Mouse (Mus musculus) limb, embryonic 11.5 days (tissue): ENCODE measurements around the gene Fbxw19. TPM values are rescaled to one million over a fixed set of nuclear protein-coding genes. Genes with fewer than 3 reads are reported as not detected.
"Not testable (repeated sequence)": the region's sequence is repeated elsewhere in the genome, so short reads cannot be mapped to it uniquely, and the experiment has no call there.

Source experiments
- ATAC-seq: fragments of 200-750 bp; cut with Nextera tagmentation; 2 replicates; pipeline ENCODE4 v1.8.0; 2017; ENCODE audit warnings: low read depth; ENCODE audit not compliant: insufficient number of reproducible peaks, low FRiP score, low TSS enrichment
- DNase-seq: peaks from one replicate; pipeline ENCODE4 v3.0.0-alpha.2; 2015; ENCODE audit warnings: low spot score
- H3K27ac ChIP-seq: fragments of 300-500 bp; sonication (generic); replicated peaks from 2 replicates; pipeline ENCODE4 v1.5.1; 2014; ENCODE audit warnings: low read depth, mild to moderate bottlenecking, low read length
- H3K27me3 ChIP-seq: fragments of 300-500 bp; sonication (generic); 2 replicates; pipeline ENCODE4 v1.6.1; 2014; ENCODE audit warnings: mild to moderate bottlenecking, low read length, mixed read lengths; ENCODE audit not compliant: control insufficient read depth, insufficient read depth
- H3K36me3 ChIP-seq: fragments of 300-500 bp; sonication (generic); 2 replicates; pipeline ENCODE4 v1.6.1; 2014; ENCODE audit warnings: mild to moderate bottlenecking, low read length, moderate library complexity, mixed read lengths; ENCODE audit not compliant: control insufficient read depth, insufficient read depth
- H3K4me1 ChIP-seq: fragments of 300-500 bp; sonication (generic); 2 replicates; pipeline ENCODE4 v1.6.1; 2014; ENCODE audit warnings: low read length, mixed read lengths; ENCODE audit not compliant: control insufficient read depth, insufficient read depth
- H3K4me2 ChIP-seq: fragments of 300-500 bp; sonication (generic); 2 replicates; pipeline ENCODE4 v1.6.1; 2014; ENCODE audit warnings: low read depth, mild to moderate bottlenecking, moderate library complexity; ENCODE audit not compliant: severe bottlenecking
- H3K4me3 ChIP-seq: fragments of 300-500 bp; sonication (generic); 2 replicates; pipeline ENCODE4 v1.5.1; 2014; ENCODE audit warnings: low read depth, low read length
- H3K9ac ChIP-seq: fragments of 300-500 bp; sonication (generic); 2 replicates; pipeline ENCODE4 v1.6.1; 2014; ENCODE audit warnings: mild to moderate bottlenecking, low read length
- H3K9me3 ChIP-seq: fragments of 300-500 bp; sonication (generic); 2 replicates; pipeline ENCODE4 v1.6.1; 2016; ENCODE audit warnings: low read length; ENCODE audit not compliant: control insufficient read depth
- WGBS: fragments of 180-500 bp; shearing (Covaris S2); extraction: QIAGEN DNeasy Blood & Tissue Kit; methylation state at CpG from one replicate; pipeline ENCODE4 v1.1.7; 2014; 5-methylcytosine and 5-hydroxymethylcytosine counted together
- polyA plus RNA-seq: library from polyadenylated mRNA; unstranded; fragments of >200 nt; fragmentation: Nextera tagmentation; extraction: Ambion mirVana; gene quantifications from 2 replicates; pipeline ENCODE4 v1.2.1, GENCODE M21; 2014

The Fbxw19 gene
- not detected in 2 replicates for polyA plus RNA-seq

GRCm38 (mm10) chr9:109495775-109496174, at the start of gene Fbxw19:
Fbxw19 (minus strand) TSS chr9:109495875.
- H3K4me2 ChIP-seq, H3K27ac ChIP-seq, H3K27me3 ChIP-seq, H3K36me3 ChIP-seq, H3K9me3 ChIP-seq, H3K9ac ChIP-seq, H3K4me1 ChIP-seq, ATAC-seq, H3K4me3 ChIP-seq, DNase-seq: not testable (repeated sequence)
- WGBS = 85% methylated on average over 1 of the region's 1 CpGs

- H3K36me3 ChIP-seq = no peaks in the 10 kb centered on the region
- H3K4me2 ChIP-seq = no peak overlapping the region
- no peak overlapping the region for H3K9ac ChIP-seq
- H3K9me3 ChIP-seq = no peaks in the 10 kb centered on the region
- no peak overlapping the region for H3K4me3 ChIP-seq
- ATAC-seq (no peak), DNase-seq (no peak)
- 90% methylated on average over 5 of the region's 5 CpGs for WGBS
- H3K27me3 ChIP-seq = no peaks in the 10 kb centered on the region
- H3K4me1 ChIP-seq = no peaks in the 10 kb centered on the region
- no peak overlapping the region for H3K27ac ChIP-seq
These were observed 27.9 kb upstream of the Fbxw19 start for GRCm38 (mm10) chr9:109523385-109524064.

GRCm38 (mm10) chr9:109449040-109449439, 46.6 kb downstream of the Fbxw19 start, which contains the start of gene Fbxw16:
Fbxw16 (minus strand) TSS chr9:109449140.
- Histone ChIP-seq H3K4me3 (no peak within 1 kb of the TSS), H3K27me3 (no peaks in the 10 kb centered on the region), H3K4me2 (no peak within 1 kb of the TSS), H3K27ac (no peak within 1 kb of the TSS), H3K9me3 (no peaks in the 10 kb centered on the region), H3K9ac (no peak within 1 kb of the TSS), H3K36me3 (no peaks in the 10 kb centered on the region), H3K4me1 (no peaks in the 10 kb centered on the region)
- no peak for DNase-seq
- no peak for ATAC-seq

- ATAC-seq (no peak), DNase-seq (no peak)
- no peaks in the 10 kb centered on the region for H3K27me3 ChIP-seq
- no peak overlapping the region for H3K9ac ChIP-seq
- no peaks in the 10 kb centered on the region for H3K4me1 ChIP-seq
- H3K9me3 ChIP-seq = no peaks in the 10 kb centered on the region
- no peak overlapping the region for H3K4me3 ChIP-seq
- no peak overlapping the region for H3K27ac ChIP-seq
- H3K4me2 ChIP-seq = no peak overlapping the region
- 86% methylated on average over 1 of the region's 1 CpGs for WGBS
- H3K36me3 ChIP-seq = no peaks in the 10 kb centered on the region
These were observed 62.7 kb downstream of the Fbxw19 start for GRCm38 (mm10) chr9:109432956-109433355.

Other genes with a start within 250 kb of the Fbxw19 start
- not detected in 2 replicates for gene Fbxw14, start 208.2 kb downstream of the Fbxw19 start, polyA plus RNA-seq
- gene Fbxw28, start 156.2 kb downstream of the Fbxw19 start, polyA plus RNA-seq = not detected in 2 replicates
- not detected in 2 replicates for gene Fbxw22, start 91.6 kb downstream of the Fbxw19 start, polyA plus RNA-seq
- gene Fbxw16, start 46.7 kb downstream of the Fbxw19 start, polyA plus RNA-seq = not detected in 2 replicates
- gene Fbxw15, start 72.4 kb upstream of the Fbxw19 start, polyA plus RNA-seq = not detected in 2 replicates
- not detected in 2 replicates for gene Fbxw24, start 130.2 kb upstream of the Fbxw19 start, polyA plus RNA-seq
- not detected in 2 replicates for gene Fbxw25, start 168.8 kb upstream of the Fbxw19 start, polyA plus RNA-seq
- not detected in 2 replicates for gene Fbxw18, start 206.8 kb upstream of the Fbxw19 start, polyA plus RNA-seq